In genomic region chr12:31227167-31227566, GRCm38 (mm10) we compare ENCODE assay signal across 22 mouse cellular contexts. TPM values are rescaled to one million over a fixed set of nuclear protein-coding genes. Genes with fewer than 3 reads are reported as not detected.
"Had no signal": no experiment of that assay in that cellular context is flagged by ENCODE, and none has a peak within 500 bp of the region (broad histone marks: within the 10 kb centered on the region; RNA-seq: fewer than 3 reads in every experiment).

No protein-coding gene starts in this region.

- H3K4me2 ChIP-seq: liver, embryonic 11.5 days; liver, embryonic 13.5 days; liver, embryonic 15.5 days; midbrain, embryonic 11.5 days; midbrain, embryonic 13.5 days; midbrain, embryonic 15.5 days; neural tube, embryonic 12.5 days had no signal

- H3K27me3 ChIP-seq: liver, embryonic 13.5 days; liver, embryonic 15.5 days; megakaryocyte, embryonic 14.5 days; midbrain, embryonic 13.5 days; midbrain, embryonic 15.5 days; neural tube, embryonic 12.5 days had no signal

- H3K36me3 ChIP-seq: liver, embryonic 13.5 days; liver, embryonic 15.5 days; midbrain, embryonic 13.5 days; midbrain, embryonic 15.5 days; neural tube, embryonic 12.5 days had no signal

- H3K4me1 ChIP-seq: liver, embryonic 13.5 days; liver, embryonic 15.5 days; megakaryocyte, embryonic 14.5 days; midbrain, embryonic 15.5 days; neural tube, embryonic 12.5 days had no signal

- H3K4me3 ChIP-seq: liver, embryonic 13.5 days; liver, embryonic 15.5 days; megakaryocyte, embryonic 14.5 days; midbrain, embryonic 13.5 days; midbrain, embryonic 15.5 days; neural tube, embryonic 12.5 days had no signal

- H3K9ac ChIP-seq: liver, embryonic 13.5 days; liver, embryonic 15.5 days; liver, postnatal 0 days; midbrain, embryonic 13.5 days; midbrain, embryonic 15.5 days; neural tube, embryonic 12.5 days had no signal

- ATAC-seq: liver, postnatal 0 days; lung, postnatal 0 days; midbrain, embryonic 13.5 days; midbrain, embryonic 15.5 days had no signal

- H3K9me3 ChIP-seq: liver, embryonic 13.5 days; liver, embryonic 15.5 days; megakaryocyte, embryonic 14.5 days; midbrain, embryonic 13.5 days; midbrain, embryonic 15.5 days; neural tube, embryonic 12.5 days had no signal

- H3K27ac ChIP-seq: liver, embryonic 13.5 days; liver, embryonic 15.5 days; macrophage; midbrain, embryonic 13.5 days; midbrain, embryonic 15.5 days; neural tube, embryonic 12.5 days had no signal

- DNase-seq: liver, embryonic 13.5 days; liver, postnatal 0 days; right cerebral cortex, postnatal 14 days; thymus, adult 18-20 months; thymus, postnatal 14 days; thymus, postnatal 36 days had no signal

RNA-seq across cellular contexts. Expression of gene Gm6993, which starts 13.4 kb away (rescaled TPM):
- total RNA-seq: megakaryocyte progenitor cell, adult 5-6 weeks; midbrain, postnatal 0 days; monocyte, adult 5-6 weeks; neutrophil, adult 5-6 weeks had no signal
- polyA plus RNA-seq: liver, embryonic 11.5 days; liver, embryonic 13.5 days; liver, embryonic 15.5 days; liver, postnatal 0 days; lung, postnatal 0 days; macrophage; midbrain, embryonic 11.5 days; midbrain, embryonic 13.5 days; midbrain, embryonic 15.5 days; midbrain, postnatal 0 days; neural tube, embryonic 12.5 days; neural tube, embryonic 14.5 days; spleen, adult 2 months; thymus, postnatal 0 days had no signal
